Mouse (Mus musculus) lung, embryonic 16.5 days (tissue): Measurements from ENCODE around the gene Adam12. TPM values are rescaled to one million over a fixed set of nuclear protein-coding genes. Genes with fewer than 3 reads are reported as not detected.
A peak's percentile ranks its signal among the peaks of the same experiment; 100 is the strongest.

Experiments used
- ATAC-seq: fragments of 200-750 bp; cut with Nextera tagmentation; 2 replicates; pipeline ENCODE4 v1.8.0; 2017; ENCODE audit warnings: low read depth, mild to moderate bottlenecking, moderate library complexity
- H3K27ac ChIP-seq: fragments of 300-500 bp; sonication (generic); 2 replicates; pipeline ENCODE4 v1.5.1; 2014; ENCODE audit warnings: mild to moderate bottlenecking, control low read depth, low read length
- H3K27me3 ChIP-seq: fragments of 300-500 bp; sonication (generic); 2 replicates; pipeline ENCODE4 v1.6.1; 2014; ENCODE audit warnings: low read depth, low read length, mixed read lengths; ENCODE audit not compliant: control insufficient read depth, insufficient read depth
- H3K36me3 ChIP-seq: fragments of 300-500 bp; sonication (generic); 2 replicates; pipeline ENCODE4 v1.6.1; 2014; ENCODE audit warnings: low read length; ENCODE audit not compliant: control insufficient read depth, insufficient read depth
- H3K4me1 ChIP-seq: fragments of 300-500 bp; sonication (generic); replicated peaks from 2 replicates; pipeline ENCODE4 v1.6.1; 2014; ENCODE audit warnings: low read length, mixed read lengths; ENCODE audit not compliant: control insufficient read depth, insufficient read depth
- H3K4me2 ChIP-seq: fragments of 300-500 bp; sonication (generic); 2 replicates; pipeline ENCODE4 v1.6.1; 2014; ENCODE audit warnings: low read depth, low read length, control low read depth
- H3K4me3 ChIP-seq: fragments of 300-500 bp; sonication (generic); 2 replicates; pipeline ENCODE4 v1.5.1; 2014; ENCODE audit warnings: mild to moderate bottlenecking, low read length, control low read depth
- H3K9ac ChIP-seq: fragments of 300-500 bp; sonication (generic); 2 replicates; pipeline ENCODE4 v1.6.1; 2014; ENCODE audit warnings: low read length, control low read depth
- H3K9me3 ChIP-seq: fragments of 300-500 bp; sonication (generic); 2 replicates; pipeline ENCODE4 v1.6.1; 2016; ENCODE audit warnings: low read length; ENCODE audit not compliant: control insufficient read depth
- WGBS: fragments of 180-500 bp; shearing (Covaris S2); extraction: QIAGEN DNeasy Blood & Tissue Kit; methylation state at CpG from one replicate; pipeline ENCODE4 v1.1.7; 2014; 5-methylcytosine and 5-hydroxymethylcytosine counted together
- polyA plus RNA-seq: library from polyadenylated mRNA; unstranded; fragments of >200 nt; fragmentation: Nextera tagmentation; extraction: Ambion mirVana; gene quantifications from 2 replicates; pipeline ENCODE4 v1.2.1, GENCODE M21; 2015

The Adam12 gene
- polyA plus RNA-seq, 1 experiment from 2014 or later = 15.3 TPM

- no peak for ATAC-seq
- no peak overlapping the region for H3K9ac ChIP-seq
- 63% methylated on average over 6 of the region's 6 CpGs for WGBS
- 0 out of 2 replicates have a peak, but pooled peaks cover 2% of the 10 kb centered on the region for H3K9me3 ChIP-seq
- peaks cover 11% of the 10 kb centered on the region for H3K4me1 ChIP-seq
- no peaks in the 10 kb centered on the region for H3K27me3 ChIP-seq
- no peak overlapping the region for H3K27ac ChIP-seq
- no peak overlapping the region for H3K4me2 ChIP-seq
- H3K36me3 ChIP-seq = no peaks in the 10 kb centered on the region
- no peak overlapping the region for H3K4me3 ChIP-seq
Observed at GRCm38 (mm10) chr7:134113829-134114228, 118.1 kb downstream of the Adam12 start.

DNA sequence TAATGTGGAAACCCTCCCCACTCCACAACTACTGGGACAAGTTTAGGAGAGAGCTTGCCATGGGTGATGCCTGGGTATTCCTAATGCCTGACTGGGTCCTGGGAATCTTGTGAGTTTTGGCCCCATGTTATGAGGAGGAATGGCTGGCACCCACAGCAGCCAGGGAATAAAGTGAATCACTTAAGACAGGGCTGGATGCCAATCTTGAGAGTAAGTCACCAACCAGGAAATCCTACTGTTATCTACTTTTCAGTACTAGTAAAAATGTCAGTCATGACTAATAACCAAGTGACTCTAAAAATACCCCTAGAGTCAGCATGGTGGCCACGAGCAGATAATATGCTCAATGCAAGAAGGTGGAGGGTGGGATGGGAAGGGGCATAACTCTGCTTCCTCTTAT is 121.8 kb downstream of the Adam12 start:
- H3K27ac ChIP-seq = no peak overlapping the region
- H3K4me1 ChIP-seq = peaks cover 9% of the 10 kb centered on the region
- H3K36me3 ChIP-seq = no peaks in the 10 kb centered on the region
- 69% methylated on average over 1 of the region's 1 CpGs for WGBS
- no peaks in the 10 kb centered on the region for H3K9me3 ChIP-seq
- no peaks in the 10 kb centered on the region for H3K27me3 ChIP-seq
- no peak overlapping the region for H3K9ac ChIP-seq
- ATAC-seq = no peak
- no peak overlapping the region for H3K4me2 ChIP-seq
- H3K4me3 ChIP-seq = no peak overlapping the region

- Histone ChIP-seq H3K4me3 (no peak overlapping the region), H3K4me1 (0 out of 2 replicates have a peak, but pooled peaks cover 3% of the 10 kb centered on the region)
- WGBS = 61% methylated on average over 3 of the region's 3 CpGs
Observed at GRCm38 (mm10) chr7:134107849-134108248, 124.1 kb downstream of the Adam12 start.

GRCm38 (mm10) chr7:134099010-134099409 is 132.9 kb downstream of the Adam12 start:
- no peaks in the 10 kb centered on the region for H3K9me3 ChIP-seq
- 33% methylated on average over 4 of the region's 4 CpGs for WGBS
- no peaks in the 10 kb centered on the region for H3K27me3 ChIP-seq
- no peak overlapping the region for H3K4me3 ChIP-seq
- no peak overlapping the region for H3K4me2 ChIP-seq
- ATAC-seq = peak; percentile 87
- H3K36me3 ChIP-seq = no peaks in the 10 kb centered on the region
- no peak overlapping the region for H3K9ac ChIP-seq
- peaks cover 15% of the 10 kb centered on the region for H3K4me1 ChIP-seq
- H3K27ac ChIP-seq = peak overlapping the region; percentile 41; the same call in 1 of the 2 replicates

More at GRCm38 (mm10) chr7:134107849-134108248, 124.1 kb downstream of the Adam12 start:
- no peak for ATAC-seq
- no peak overlapping the region for H3K9ac ChIP-seq
- H3K4me2 ChIP-seq = no peak overlapping the region
- H3K9me3 ChIP-seq = no peaks in the 10 kb centered on the region
- no peaks in the 10 kb centered on the region for H3K27me3 ChIP-seq
- no peak overlapping the region for H3K27ac ChIP-seq
- no peaks in the 10 kb centered on the region for H3K36me3 ChIP-seq

GRCm38 (mm10) chr7:134097861-134098260 is 134.1 kb downstream of the Adam12 start:
- Histone ChIP-seq H3K4me1 (peaks cover 17% of the 10 kb centered on the region), H3K4me3 (no peak overlapping the region), H3K36me3 (no peaks in the 10 kb centered on the region), H3K27me3 (no peaks in the 10 kb centered on the region), H3K9ac (no peak overlapping the region), H3K4me2 (no peak overlapping the region), H3K9me3 (no peaks in the 10 kb centered on the region), H3K27ac (no peak overlapping the region)
- WGBS = 88% methylated on average over 2 of the region's 2 CpGs
- no peak for ATAC-seq

GRCm38 (mm10) chr7:134093871-134094270 is 138.1 kb downstream of the Adam12 start:
- H3K4me1 ChIP-seq = peaks cover 19% of the 10 kb centered on the region
- H3K36me3 ChIP-seq = no peaks in the 10 kb centered on the region
- no peak overlapping the region for H3K4me3 ChIP-seq
- H3K4me2 ChIP-seq = no peak overlapping the region
- WGBS = 46% methylated on average over 2 of the region's 2 CpGs
- no peak overlapping the region for H3K9ac ChIP-seq
- no peaks in the 10 kb centered on the region for H3K9me3 ChIP-seq
- no peak for ATAC-seq
- H3K27ac ChIP-seq = no peak overlapping the region
- no peaks in the 10 kb centered on the region for H3K27me3 ChIP-seq

DNA sequence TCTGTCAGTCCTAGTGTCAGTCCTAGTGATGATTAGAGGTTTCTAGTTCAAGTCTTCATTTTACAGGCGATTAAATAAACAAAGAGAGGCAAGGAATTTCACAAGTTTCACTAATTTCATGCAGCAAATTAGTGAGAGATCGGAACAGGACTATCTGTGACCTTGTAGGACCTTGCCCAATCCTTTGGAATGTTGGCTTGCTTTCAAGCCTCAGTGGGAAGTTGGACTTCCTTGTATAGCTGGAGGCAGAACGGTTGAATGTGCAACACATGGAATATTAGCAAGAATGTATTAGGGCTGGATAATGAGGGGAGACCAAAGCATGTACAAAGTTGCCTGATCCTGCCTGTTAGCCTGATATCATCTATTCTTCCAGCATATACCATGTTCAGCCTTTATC is 141.2 kb downstream of the Adam12 start:
- WGBS = 44% methylated on average over 3 of the region's 3 CpGs
- ATAC-seq = 0 out of 2 replicates have a peak, but pooled peaks have one; percentile 37
- H3K27ac ChIP-seq = no peak overlapping the region

DNA sequence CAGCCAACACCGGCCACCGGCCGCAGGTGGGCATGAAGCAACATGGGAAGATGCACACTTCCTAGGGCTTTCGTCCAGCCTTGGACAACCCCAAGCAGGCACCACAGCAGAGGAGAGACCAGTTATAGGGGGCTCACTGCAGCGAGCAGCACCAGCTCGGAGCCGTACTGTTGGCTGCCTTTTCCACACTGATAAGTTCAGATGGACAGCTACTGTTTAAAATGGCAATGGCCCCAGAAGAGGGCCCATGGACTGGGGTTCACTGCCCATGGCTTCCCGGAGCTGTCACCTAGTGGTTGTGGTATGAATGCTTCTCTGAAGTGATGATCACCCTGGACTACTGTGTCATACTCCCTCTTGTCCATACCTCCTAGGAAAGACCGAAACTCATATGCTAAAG is 141.7 kb downstream of the Adam12 start:
- 90% methylated on average over 9 of the region's 9 CpGs for WGBS
- Histone ChIP-seq H3K4me3 (no peak overlapping the region), H3K36me3 (no peaks in the 10 kb centered on the region), H3K4me2 (no peak overlapping the region), H3K27ac (no peak overlapping the region), H3K9ac (no peak overlapping the region), H3K9me3 (no peaks in the 10 kb centered on the region), H3K4me1 (peaks cover 15% of the 10 kb centered on the region), H3K27me3 (no peaks in the 10 kb centered on the region)
- no peak for ATAC-seq

More for the DNA sequence above, 141.2 kb downstream of the Adam12 start:
- no peak overlapping the region for H3K9ac ChIP-seq
- no peaks in the 10 kb centered on the region for H3K36me3 ChIP-seq
- H3K9me3 ChIP-seq = no peaks in the 10 kb centered on the region
- no peak overlapping the region for H3K4me2 ChIP-seq
- no peaks in the 10 kb centered on the region for H3K27me3 ChIP-seq
- H3K4me1 ChIP-seq = peaks cover 18% of the 10 kb centered on the region
- H3K4me3 ChIP-seq = no peak overlapping the region

- Histone ChIP-seq H3K36me3 (no peaks in the 10 kb centered on the region), H3K9me3 (no peaks in the 10 kb centered on the region), H3K4me2 (no peak overlapping the region), H3K27ac (no peak overlapping the region), H3K9ac (no peak overlapping the region), H3K4me3 (no peak overlapping the region), H3K4me1 (peaks cover 6% of the 10 kb centered on the region), H3K27me3 (no peaks in the 10 kb centered on the region)
- no peak for ATAC-seq
- 71% methylated on average over 14 of the region's 14 CpGs for WGBS
Observed at GRCm38 (mm10) chr7:134088548-134089347, 143.2 kb downstream of the Adam12 start.
